Mouse (Mus musculus): ENCODE measurements at regions not wholly inside any gene's neighbourhood (a gene's known extent, or its start where the extent isn't known, plus 50 kb on each side); places are given as distances from the start of the nearest gene placed in this dataset.
A peak's percentile ranks its signal among the peaks of the same experiment; 100 is the strongest.

- Histone ChIP-seq H3K27ac (replicated peaks; ENCODE audit: low read depth, low read length) (no peak overlapping the region), H3K36me3 (ENCODE audit: control insufficient read depth, insufficient read depth, low read length) (no peaks in the 10 kb centered on the region), H3K4me3 (replicated peaks; ENCODE audit: low read depth, low read length) (no peak overlapping the region), H3K4me1 (ENCODE audit: control insufficient read depth, insufficient read depth, low read length) (no peaks in the 10 kb centered on the region), H3K9me3 (ENCODE audit: control insufficient read depth, low read length) (no peaks in the 10 kb centered on the region), H3K27me3 (ENCODE audit: control insufficient read depth, insufficient read depth, low read length) (no peaks in the 10 kb centered on the region), H3K4me2 (ENCODE audit: low read length) (no peak overlapping the region), H3K9ac (replicated peaks; ENCODE audit: low read length) (no peak overlapping the region)
- 88% methylated on average over 1 of the region's 1 CpGs for WGBS
- DNase-seq (no peak), ATAC-seq (ENCODE audit: low FRiP score, low TSS enrichment) (no peak)
Measured at GRCm38 (mm10) chr14:74327291-74327690, 313.3 kb upstream of the Htr2a start.

DNA sequence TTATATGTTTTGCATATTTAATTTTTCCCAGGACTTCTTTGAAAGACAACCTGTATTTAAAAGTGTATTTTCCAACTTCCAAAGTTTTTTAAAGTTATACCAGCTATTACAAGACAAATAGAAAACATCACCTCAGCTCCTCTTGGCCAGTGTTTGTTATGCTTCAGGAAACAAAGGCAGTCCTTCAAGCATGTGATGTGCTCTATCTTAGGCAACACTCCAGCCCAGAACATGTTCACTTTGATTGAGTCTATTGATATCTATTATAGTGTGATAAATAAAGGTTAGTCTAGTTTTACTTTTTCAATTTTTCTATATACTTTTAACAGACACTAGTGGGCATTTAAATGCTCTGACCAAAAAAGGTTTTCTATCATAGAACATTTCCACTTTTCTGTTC, 289.9 kb upstream of the Htr2a start:
- DNase-seq (no peak), ATAC-seq (ENCODE audit: low FRiP score, low TSS enrichment) (no peak)
- H3K9me3 ChIP-seq (ENCODE audit: control insufficient read depth, low read length), result no peaks in the 10 kb centered on the region
- H3K4me2 ChIP-seq (ENCODE audit: low read length), result no peak overlapping the region
- H3K36me3 ChIP-seq (ENCODE audit: control insufficient read depth, insufficient read depth, low read length), result no peaks in the 10 kb centered on the region
- no peaks in the 10 kb centered on the region for H3K27me3 ChIP-seq (ENCODE audit: control insufficient read depth, insufficient read depth, low read length)
- H3K4me1 ChIP-seq (ENCODE audit: control insufficient read depth, insufficient read depth, low read length), result no peaks in the 10 kb centered on the region
- H3K9ac ChIP-seq (replicated peaks; ENCODE audit: low read length), result no peak overlapping the region
- H3K4me3 ChIP-seq (replicated peaks; ENCODE audit: low read depth, low read length), result no peak overlapping the region
- H3K27ac ChIP-seq (replicated peaks; ENCODE audit: low read depth, low read length), result no peak overlapping the region

DNA sequence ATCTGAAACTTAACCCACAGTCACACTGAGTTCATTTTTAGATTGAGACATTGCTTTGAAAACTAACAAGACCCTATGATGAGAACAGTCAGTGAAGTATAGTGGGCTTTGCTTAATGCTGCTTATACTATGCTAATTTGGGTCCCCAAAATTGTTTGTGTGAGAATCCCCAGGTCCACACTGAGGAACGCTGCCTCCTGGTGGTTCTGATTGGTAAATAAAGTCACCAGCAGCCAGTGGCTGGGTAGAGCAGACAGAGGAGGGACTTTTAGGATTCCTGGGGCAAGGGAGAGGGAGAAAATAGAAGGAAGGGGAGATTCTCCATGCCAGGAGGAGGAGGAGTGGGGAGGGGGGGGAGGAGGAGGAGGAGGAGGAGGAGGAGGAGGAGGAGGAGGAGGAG, 288.4 kb upstream of the Htr2a start:
- Histone ChIP-seq H3K4me3 (replicated peaks; ENCODE audit: low read depth, low read length) (no peak overlapping the region), H3K9me3 (ENCODE audit: control insufficient read depth, low read length) (no peaks in the 10 kb centered on the region), H3K4me2 (ENCODE audit: low read length) (no peak overlapping the region), H3K36me3 (ENCODE audit: control insufficient read depth, insufficient read depth, low read length) (no peaks in the 10 kb centered on the region), H3K4me1 (ENCODE audit: control insufficient read depth, insufficient read depth, low read length) (no peaks in the 10 kb centered on the region), H3K27ac (replicated peaks; ENCODE audit: low read depth, low read length) (no peak overlapping the region), H3K9ac (replicated peaks; ENCODE audit: low read length) (no peak overlapping the region), H3K27me3 (ENCODE audit: control insufficient read depth, insufficient read depth, low read length) (no peaks in the 10 kb centered on the region)
- no peak for DNase-seq
- 37% methylated on average over 1 of the region's 1 CpGs for WGBS
- ATAC-seq (ENCODE audit: low FRiP score, low TSS enrichment), result no peak

DNA sequence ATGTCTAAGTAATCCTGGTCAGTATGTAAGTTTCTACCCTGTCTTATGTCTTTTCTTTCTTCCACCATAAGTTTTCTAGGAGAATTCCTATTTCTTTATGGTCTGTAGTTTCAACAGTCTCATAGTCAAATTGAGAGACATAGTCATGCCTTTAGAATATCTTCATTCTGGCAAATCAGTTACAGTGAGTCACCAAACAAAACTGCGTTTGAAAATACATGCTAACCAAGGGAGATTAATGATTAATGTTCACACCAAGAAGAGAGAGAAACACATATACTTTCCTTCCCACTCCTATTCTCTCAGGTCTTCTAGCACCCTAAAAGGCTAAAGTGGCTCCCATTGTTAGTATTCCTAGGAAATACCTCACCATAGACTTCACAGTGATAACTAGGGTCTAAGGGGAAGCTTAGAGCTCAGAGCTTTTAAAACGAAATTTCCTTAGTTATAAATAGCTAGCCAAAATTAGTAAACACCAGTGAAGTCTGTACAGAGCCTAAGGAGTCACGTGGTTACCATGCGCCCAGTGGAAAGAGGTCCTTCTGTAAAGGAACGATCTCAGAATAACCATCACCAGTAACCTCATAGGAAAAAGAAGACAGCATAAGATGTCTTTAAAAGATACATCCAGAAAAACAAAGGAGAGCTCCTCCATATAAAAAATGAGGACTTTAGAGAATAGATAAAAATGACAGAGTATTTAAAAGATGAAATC, 281.8 kb upstream of the Htr2a start:
- no peaks in the 10 kb centered on the region for H3K27me3 ChIP-seq (ENCODE audit: control insufficient read depth, insufficient read depth, low read length)
- H3K4me2 ChIP-seq (ENCODE audit: low read length), result no peak overlapping the region
- ATAC-seq (ENCODE audit: low FRiP score, low TSS enrichment) (no peak), DNase-seq (no peak)
- no peaks in the 10 kb centered on the region for H3K9me3 ChIP-seq (ENCODE audit: control insufficient read depth, low read length)
- H3K36me3 ChIP-seq (ENCODE audit: control insufficient read depth, insufficient read depth, low read length), result no peaks in the 10 kb centered on the region
- WGBS, result 82% methylated on average over 5 of the region's 5 CpGs
- no peak overlapping the region for H3K9ac ChIP-seq (replicated peaks; ENCODE audit: low read length)
- no peaks in the 10 kb centered on the region for H3K4me1 ChIP-seq (ENCODE audit: control insufficient read depth, insufficient read depth, low read length)
- no peak overlapping the region for H3K4me3 ChIP-seq (replicated peaks; ENCODE audit: low read depth, low read length)
- H3K27ac ChIP-seq (replicated peaks; ENCODE audit: low read depth, low read length), result no peak overlapping the region

- H3K9ac ChIP-seq (replicated peaks; ENCODE audit: low read length), result no peak overlapping the region
- H3K4me3 ChIP-seq (replicated peaks; ENCODE audit: low read depth, low read length), result no peak overlapping the region
- H3K9me3 ChIP-seq (ENCODE audit: control insufficient read depth, low read length), result no peaks in the 10 kb centered on the region
- peak; percentile 29 for DNase-seq
- 51% methylated on average over 12 of the region's 12 CpGs for WGBS
- ATAC-seq (ENCODE audit: low FRiP score, low TSS enrichment), result no peak; the same call in 1 of the 2 replicates
- H3K36me3 ChIP-seq (ENCODE audit: control insufficient read depth, insufficient read depth, low read length), result no peaks in the 10 kb centered on the region
- no peaks in the 10 kb centered on the region for H3K27me3 ChIP-seq (ENCODE audit: control insufficient read depth, insufficient read depth, low read length)
- H3K4me2 ChIP-seq (ENCODE audit: low read length), result no peak overlapping the region
- H3K4me1 ChIP-seq (ENCODE audit: control insufficient read depth, insufficient read depth, low read length), result no peaks in the 10 kb centered on the region
- no peak overlapping the region for H3K27ac ChIP-seq (replicated peaks; ENCODE audit: low read depth, low read length)
Measured at GRCm38 (mm10) chr14:74359663-74360552, 280.7 kb upstream of the Htr2a start.

- ATAC-seq (ENCODE audit: low FRiP score, low TSS enrichment) (no peak), DNase-seq (no peak)
- Histone ChIP-seq H3K27me3 (ENCODE audit: control insufficient read depth, insufficient read depth, low read length) (no peaks in the 10 kb centered on the region), H3K9me3 (ENCODE audit: control insufficient read depth, low read length) (no peaks in the 10 kb centered on the region), H3K4me3 (replicated peaks; ENCODE audit: low read depth, low read length) (no peak overlapping the region), H3K36me3 (ENCODE audit: control insufficient read depth, insufficient read depth, low read length) (no peaks in the 10 kb centered on the region), H3K9ac (replicated peaks; ENCODE audit: low read length) (no peak overlapping the region), H3K27ac (replicated peaks; ENCODE audit: low read depth, low read length) (no peak overlapping the region), H3K4me1 (ENCODE audit: control insufficient read depth, insufficient read depth, low read length) (no peaks in the 10 kb centered on the region), H3K4me2 (ENCODE audit: low read length) (no peak overlapping the region)
- WGBS, result 88% methylated on average over 7 of the region's 7 CpGs
Measured at GRCm38 (mm10) chr14:74384481-74384880, 256.2 kb upstream of the Htr2a start.

DNA sequence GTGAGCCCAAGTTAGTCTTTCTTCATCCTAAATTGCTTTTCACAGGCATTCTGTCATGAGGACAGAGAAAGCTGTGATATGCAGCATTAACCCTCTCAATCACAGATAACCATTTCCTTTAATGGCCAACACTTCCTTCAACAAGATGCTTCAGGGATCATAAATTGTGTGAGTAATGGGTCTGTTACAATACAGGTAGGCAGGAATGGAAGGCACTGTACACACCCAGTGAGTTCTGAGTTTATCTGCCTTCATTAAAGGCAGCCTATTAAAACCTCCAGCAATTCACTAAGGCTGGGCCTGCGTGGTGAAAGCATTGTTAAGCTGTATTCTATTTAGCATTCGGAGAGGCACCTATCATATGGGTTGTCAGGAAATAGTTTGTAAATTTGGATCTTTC, 248.2 kb upstream of the Htr2a start:
- H3K27ac ChIP-seq (replicated peaks; ENCODE audit: low read depth, low read length), result no peak overlapping the region
- H3K9ac ChIP-seq (replicated peaks; ENCODE audit: low read length), result no peak overlapping the region
- no peaks in the 10 kb centered on the region for H3K9me3 ChIP-seq (ENCODE audit: control insufficient read depth, low read length)
- no peaks in the 10 kb centered on the region for H3K27me3 ChIP-seq (ENCODE audit: control insufficient read depth, insufficient read depth, low read length)
- H3K4me2 ChIP-seq (ENCODE audit: low read length), result no peak overlapping the region
- H3K4me1 ChIP-seq (ENCODE audit: control insufficient read depth, insufficient read depth, low read length), result no peaks in the 10 kb centered on the region
- no peak for DNase-seq
- no peak for ATAC-seq (ENCODE audit: low FRiP score, low TSS enrichment)
- H3K36me3 ChIP-seq (ENCODE audit: control insufficient read depth, insufficient read depth, low read length), result no peaks in the 10 kb centered on the region
- 75% methylated on average over 2 of the region's 2 CpGs for WGBS
- H3K4me3 ChIP-seq (replicated peaks; ENCODE audit: low read depth, low read length), result no peak overlapping the region

DNA sequence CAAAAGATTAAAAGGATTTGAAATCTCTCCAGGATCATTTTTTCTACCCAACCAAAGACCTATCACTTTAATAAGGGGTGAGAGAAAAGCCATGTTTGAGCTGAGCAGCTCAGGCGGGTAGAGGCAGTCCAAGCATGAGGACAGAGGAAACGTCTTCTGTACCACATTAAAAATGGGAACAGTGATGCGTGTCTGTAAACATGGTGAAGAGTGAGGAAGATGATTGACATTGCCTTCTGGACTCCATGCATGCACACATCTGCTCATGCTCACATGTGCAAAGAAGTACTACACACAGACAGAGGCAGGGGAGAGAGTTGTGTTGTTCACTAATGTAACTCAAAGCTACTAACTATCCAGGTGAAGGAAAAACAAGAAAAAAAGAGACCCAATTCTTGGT, 243.4 kb upstream of the Htr2a start:
- Histone ChIP-seq H3K27me3 (ENCODE audit: control insufficient read depth, insufficient read depth, low read length) (no peaks in the 10 kb centered on the region), H3K9me3 (ENCODE audit: control insufficient read depth, low read length) (no peaks in the 10 kb centered on the region), H3K9ac (replicated peaks; ENCODE audit: low read length) (no peak overlapping the region), H3K4me3 (replicated peaks; ENCODE audit: low read depth, low read length) (no peak overlapping the region), H3K4me1 (ENCODE audit: control insufficient read depth, insufficient read depth, low read length) (no peaks in the 10 kb centered on the region), H3K27ac (replicated peaks; ENCODE audit: low read depth, low read length) (no peak overlapping the region), H3K4me2 (ENCODE audit: low read length) (no peak overlapping the region), H3K36me3 (ENCODE audit: control insufficient read depth, insufficient read depth, low read length) (no peaks in the 10 kb centered on the region)
- WGBS, result 86% methylated on average over 3 of the region's 3 CpGs
- ATAC-seq (ENCODE audit: low FRiP score, low TSS enrichment) (no peak), DNase-seq (no peak)

GRCm38 (mm10) chr14:74409441-74409840, 231.2 kb upstream of the Htr2a start:
- DNase-seq, result no peak
- 92% methylated on average over 1 of the region's 1 CpGs for WGBS
- Histone ChIP-seq H3K27me3 (ENCODE audit: control insufficient read depth, insufficient read depth, low read length) (no peaks in the 10 kb centered on the region), H3K4me3 (replicated peaks; ENCODE audit: low read depth, low read length) (no peak overlapping the region), H3K9me3 (ENCODE audit: control insufficient read depth, low read length) (no peaks in the 10 kb centered on the region), H3K4me1 (ENCODE audit: control insufficient read depth, insufficient read depth, low read length) (no peaks in the 10 kb centered on the region), H3K9ac (replicated peaks; ENCODE audit: low read length) (no peak overlapping the region), H3K27ac (replicated peaks; ENCODE audit: low read depth, low read length) (no peak overlapping the region), H3K4me2 (ENCODE audit: low read length) (no peak overlapping the region), H3K36me3 (ENCODE audit: control insufficient read depth, insufficient read depth, low read length) (no peaks in the 10 kb centered on the region)
- ATAC-seq (ENCODE audit: low FRiP score, low TSS enrichment), result no peak

Measured in midbrain, embryonic 14.5 days (tissue).